Mouse (Mus musculus) heart, adult 18-20 months (tissue): ENCODE measurements at regions not wholly inside any gene's neighbourhood (a gene's known extent, or its start where the extent isn't known, plus 50 kb on each side); places are given as distances from the start of the nearest gene placed in this dataset.

Experiments used
- DNase-seq, 2 experiments: peaks; one replicate each; pipeline ENCODE4 v3.0.0; 2021 to 2022; ENCODE audit warnings: mixed read lengths in 1 of 2

DNA sequence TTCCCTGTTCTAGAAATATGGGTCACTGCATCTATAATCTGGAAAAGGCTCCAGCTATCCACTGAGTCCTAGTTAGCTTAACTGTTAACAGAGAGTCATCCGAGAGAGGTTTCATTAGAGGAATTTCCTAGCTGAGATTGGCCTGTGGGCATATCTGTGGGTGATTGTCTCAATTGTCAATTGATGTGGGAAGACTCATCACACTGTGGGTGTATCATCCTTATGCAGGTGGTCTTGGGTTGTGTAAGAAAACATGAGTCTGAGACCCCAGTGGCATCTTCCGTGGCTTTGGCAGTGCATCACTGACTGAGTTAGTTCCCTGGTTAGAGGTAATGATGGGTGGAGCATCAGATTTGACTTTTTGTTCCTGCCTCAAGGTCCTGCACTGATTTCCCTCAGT is 156.7 kb upstream of the Gm5148 start:
- DNase-seq: no peak

DNA sequence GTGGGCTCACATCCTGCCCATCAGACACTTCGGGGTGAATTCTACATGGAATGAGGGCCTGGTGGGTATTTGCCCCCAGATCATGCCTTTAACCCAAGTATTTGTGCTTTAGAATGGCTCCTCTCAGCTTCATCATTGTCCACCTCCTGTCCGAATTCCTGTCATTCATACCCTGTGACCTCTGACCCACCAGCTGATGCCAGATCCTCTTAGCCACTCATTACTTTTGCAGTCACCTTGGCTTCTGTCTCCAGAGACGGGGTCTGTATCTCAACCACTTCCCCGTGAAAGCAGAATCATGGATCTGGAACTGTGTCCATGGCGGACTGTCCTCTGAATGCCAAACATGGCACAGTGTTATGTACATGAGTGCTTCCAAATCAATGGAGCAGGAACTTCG is 154.8 kb upstream of the Gm5148 start:
- no peak for DNase-seq

DNA sequence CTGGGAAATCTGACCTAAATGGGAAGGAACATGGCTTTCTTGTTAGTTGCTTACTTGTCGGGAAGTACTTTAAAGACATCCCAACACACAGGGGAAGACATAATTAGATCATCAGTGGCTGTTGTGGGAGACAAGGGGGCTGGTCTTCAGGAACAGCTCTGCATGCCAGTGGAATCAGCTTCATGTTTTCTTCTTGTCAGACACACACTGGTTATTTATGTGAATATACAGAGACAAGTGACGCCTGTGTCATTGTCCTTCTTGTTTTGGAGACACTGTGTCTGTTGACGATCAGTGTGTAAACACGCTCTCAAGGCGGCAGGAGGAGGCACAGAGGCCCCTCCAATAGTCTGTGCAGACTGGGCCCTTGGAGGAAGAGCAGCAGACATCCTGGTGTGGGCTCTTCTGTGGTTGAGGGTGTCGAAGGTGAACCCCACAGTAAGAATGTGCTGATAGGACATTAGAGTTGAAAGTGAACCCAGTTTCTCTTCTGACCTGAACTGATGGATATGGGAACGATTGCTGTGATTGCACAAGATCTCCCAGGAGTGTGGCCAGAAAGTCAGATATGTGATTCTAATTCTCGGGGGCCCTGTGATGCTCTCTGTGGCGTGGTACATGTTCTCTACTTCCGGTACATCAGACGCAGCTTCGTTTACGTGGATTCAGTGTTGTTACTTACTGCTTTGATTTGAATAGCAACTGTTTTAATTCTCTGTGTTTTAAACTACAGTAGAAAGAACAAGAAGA is 151.9 kb upstream of the Gm5148 start:
- DNase-seq: peak; percentile 49 to 64

DNA sequence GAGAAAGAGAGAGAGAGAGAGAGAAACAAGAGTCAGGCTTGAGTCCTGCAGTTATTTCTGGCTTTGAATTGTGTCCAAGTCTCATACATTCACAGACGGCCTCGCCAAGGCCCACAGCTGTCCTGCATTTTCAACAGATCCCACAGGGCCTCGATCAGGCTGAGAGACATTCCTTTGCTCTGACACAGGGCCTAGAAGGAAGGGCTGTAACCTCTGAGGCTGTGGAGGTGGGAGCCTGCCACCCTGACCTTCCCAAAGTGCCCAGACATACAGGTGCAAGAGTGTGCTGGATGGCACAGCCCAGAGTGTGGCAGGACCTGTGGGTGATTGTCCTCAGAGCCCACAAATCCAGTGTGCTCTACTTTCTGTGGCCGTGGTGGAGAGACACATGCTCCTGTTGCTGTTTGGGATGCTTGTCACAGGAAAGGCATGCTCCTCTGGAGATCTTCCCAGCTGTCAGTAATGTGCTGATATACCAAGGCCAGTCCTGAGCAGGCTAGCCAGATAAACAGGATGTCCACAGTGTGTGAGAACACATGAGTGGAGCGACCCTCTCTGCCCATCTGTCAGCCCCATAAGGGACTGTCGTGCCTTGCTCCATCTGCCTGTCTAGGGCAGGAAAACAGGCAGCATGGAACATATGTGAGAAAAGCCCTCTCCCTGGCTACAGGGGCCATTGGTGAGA is 151.2 kb upstream of the Gm5148 start:
- DNase-seq: peak; percentile 86 to 91

DNA sequence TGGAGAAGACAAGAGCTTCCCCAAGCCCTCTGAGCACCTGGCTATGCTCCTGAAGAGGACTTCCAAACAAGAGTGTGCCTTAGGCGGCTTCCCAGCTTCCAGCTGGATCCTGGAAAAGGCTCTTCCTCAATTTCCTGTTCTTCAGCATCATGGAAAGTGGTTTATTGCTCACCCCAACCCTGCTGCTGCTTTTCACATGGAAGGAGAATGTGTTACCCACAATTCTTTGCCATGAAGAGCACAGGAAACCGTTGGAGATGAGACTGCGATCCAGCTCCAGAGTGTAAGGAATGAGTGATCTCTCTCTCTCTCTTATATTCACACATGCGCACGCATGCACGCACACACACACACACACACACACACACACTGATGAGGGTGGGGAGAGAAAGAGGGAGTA is 150.6 kb upstream of the Gm5148 start:
- peak; percentile 59 to 61 for DNase-seq

DNA sequence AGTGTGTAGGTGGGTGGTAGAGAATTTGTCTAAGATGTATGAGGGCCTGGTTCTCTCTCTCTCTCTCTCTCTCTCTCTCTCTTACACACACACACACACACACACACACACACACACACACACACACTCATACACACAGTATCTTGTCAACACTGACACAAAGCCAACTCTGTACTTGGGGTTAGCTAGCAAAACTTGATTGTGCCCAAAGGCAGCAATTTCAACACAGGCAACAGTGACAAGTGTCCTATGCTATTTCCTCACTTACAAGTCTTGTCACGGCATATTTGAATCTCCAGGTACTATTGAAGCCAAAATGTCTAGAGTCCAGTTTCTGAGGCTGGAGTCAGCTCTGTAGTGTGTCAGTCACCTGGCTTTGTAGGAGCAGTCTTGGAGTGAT is 150.1 kb upstream of the Gm5148 start:
- DNase-seq: no peak

DNA sequence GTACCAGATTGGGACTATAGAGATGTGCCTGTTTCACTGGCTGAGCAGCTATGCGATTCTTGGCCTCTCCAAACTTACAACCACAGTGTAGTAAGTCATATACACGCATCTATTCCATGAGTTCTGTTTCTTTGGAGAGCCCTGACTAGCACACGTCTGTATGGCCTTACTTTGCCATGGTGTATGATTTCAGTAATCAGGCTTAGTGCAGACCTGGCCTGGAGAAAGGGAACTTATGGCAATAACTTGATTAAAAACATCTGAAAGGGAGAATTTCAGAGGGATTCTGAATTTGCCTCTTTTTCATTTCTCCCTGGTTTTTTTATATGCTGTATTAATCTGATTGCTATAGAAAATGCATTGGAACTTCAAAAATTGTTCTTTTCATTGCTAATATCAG is 148.0 kb upstream of the Gm5148 start:
- no peak for DNase-seq

DNA sequence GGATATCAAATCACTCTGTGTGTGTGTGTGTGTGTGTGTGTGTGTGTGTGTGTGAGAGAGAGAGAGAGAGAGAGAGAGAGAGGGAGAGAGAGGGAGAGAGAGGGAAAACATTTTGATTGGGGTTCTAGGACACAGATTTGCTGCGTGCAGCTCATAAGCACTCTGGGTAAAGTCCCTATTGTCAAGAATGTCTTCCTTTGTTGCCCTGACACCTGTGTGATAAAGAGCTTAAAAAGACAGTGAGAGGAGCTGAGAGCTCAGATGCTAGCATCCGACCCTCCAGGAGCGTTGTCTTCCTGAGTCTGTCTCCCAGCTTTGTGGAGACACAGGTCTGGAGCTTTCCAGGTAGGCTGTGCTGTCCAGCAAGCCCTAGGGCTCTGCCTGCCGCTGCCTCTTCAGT is 146.8 kb upstream of the Gm5148 start:
- no peak for DNase-seq

DNA sequence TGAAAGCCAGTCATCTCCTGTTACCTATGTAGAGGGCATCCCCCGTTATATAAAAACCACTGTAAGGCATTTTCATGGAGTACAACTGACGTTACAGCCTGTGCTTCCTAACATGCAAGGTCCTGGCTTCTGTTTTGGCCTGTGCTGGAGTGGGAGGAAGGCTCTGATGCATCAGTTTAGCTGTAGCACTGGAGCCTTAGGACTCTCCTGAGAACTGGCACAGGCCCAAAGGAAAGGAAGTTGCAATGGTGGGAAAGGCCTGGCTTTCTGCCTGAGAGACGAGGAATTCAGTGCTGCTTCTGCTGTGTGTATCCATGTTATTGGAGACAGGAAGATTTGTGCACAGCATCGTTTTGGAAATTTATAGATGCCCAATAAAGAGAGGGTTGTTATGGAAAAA is 144.2 kb upstream of the Gm5148 start:
- DNase-seq: peak; percentile 33 to 50

DNA sequence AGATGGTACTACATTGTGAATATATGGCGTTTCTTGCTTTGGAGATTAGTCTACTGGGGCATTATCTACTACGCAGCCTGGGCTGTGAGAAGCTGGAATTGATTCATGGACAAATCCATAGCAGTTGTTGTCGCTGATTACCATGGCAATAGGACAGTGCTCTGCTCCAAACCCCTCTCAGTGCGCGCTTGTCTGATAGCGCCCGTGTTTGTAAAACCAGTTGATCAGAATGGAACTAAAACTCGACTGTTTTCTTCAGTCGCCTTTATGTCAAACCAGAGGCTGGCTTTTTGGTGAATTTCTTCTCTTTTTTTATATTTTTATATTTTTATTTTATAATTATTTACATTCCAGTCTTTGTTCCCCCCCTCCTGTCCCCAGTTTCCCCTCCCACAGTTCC is 138.5 kb upstream of the Gm5148 start:
- DNase-seq: no peak

DNA sequence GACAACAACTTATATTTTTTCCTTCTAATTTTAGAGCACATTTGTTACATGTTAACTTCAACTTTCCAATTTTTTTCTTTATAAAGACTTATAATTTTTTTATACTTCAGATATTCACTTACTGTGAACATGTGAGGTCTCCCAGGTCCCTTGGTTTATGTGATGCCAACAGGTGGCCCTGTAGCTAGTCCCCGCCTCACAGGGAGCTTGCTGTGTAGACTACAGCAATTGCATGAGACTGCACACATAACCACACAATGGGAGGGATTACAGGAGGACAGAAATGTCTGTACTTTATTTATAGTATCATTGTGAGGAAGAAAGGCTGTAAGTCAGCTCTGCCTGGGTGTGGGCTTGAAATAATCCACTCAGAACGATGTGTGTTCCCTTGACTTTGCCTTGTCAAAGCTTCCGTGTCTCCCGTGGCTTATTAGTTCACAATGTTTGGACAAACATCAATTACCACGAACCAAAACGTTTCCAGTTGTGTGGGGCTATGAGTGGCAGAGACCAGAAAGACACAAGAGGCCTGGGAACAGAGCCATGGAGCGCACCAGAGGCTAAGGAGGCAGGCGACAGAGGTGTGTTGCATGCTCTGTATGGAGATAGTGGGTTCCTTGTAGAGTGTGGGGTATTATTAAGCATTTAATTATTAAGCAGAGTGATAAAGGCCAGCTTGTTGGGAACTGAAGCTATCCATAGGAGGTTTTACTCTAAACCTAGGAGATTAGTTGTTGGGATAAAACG is 136.6 kb upstream of the Gm5148 start:
- DNase-seq: no peak

DNA sequence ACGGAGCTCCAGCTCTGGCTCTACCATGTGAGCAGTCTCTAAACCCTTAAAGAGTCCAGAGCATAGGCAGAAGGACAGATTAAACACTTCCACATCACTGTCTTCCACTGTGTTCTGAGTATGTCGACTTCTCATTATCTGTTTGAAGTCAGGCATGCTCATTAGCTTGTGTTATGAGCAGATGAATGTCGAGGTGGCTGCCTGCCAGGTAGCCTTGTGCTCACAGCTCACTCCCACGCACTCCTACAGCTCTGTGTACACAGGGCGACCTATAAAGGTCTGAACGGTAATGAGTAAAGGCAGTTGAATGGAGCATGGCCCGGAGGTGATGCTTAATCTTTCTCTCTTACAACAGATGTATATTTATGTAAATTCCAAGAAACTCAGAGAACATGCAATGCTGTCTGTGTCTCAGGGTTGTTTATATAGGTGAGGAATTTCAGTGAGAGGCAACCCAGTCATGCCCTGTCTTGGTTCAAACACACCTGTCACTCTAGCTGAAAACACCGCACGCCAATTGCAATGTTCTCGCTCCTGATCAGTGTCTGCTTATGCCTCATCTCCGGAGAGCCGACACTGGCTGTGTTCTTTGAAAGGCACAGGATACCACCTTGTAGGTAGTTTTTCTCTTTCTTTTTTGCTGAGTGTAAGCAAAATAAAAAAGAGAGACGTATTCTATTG is 135.9 kb upstream of the Gm5148 start:
- DNase-seq: peak in 1 of 2 experiments; percentile 31

DNA sequence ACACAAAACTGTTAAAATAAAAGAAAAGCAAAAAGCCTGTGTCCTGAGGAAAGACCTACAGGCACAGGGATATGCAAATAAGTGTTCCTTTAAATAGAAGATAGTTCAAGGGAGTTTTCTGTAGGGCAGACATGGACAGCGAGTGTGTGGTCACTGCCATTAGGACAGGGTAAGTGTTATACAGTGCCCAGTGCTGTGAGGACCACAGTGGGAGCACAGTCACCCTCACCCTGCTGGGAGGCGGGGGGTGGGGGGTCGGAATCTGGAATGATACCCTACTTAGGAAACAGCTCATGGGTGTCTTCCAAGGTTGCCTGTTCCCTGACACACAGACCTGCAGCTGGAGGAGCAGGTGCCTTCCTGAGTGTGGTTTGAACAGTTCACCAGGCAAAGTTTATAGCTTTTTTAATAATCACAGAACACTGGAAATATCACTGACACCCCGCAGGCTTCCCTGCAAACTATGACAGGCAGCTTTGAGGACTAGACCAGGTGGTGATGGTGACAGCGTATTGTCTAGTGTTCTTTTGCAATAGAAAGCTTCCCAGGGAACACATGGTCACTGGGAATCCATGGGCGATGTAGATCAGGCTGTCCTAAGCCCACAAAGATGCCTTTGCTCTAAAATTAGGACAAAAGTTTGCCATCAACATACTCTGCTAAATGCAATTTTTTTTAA is 134.5 kb upstream of the Gm5148 start:
- no peak for DNase-seq

DNA sequence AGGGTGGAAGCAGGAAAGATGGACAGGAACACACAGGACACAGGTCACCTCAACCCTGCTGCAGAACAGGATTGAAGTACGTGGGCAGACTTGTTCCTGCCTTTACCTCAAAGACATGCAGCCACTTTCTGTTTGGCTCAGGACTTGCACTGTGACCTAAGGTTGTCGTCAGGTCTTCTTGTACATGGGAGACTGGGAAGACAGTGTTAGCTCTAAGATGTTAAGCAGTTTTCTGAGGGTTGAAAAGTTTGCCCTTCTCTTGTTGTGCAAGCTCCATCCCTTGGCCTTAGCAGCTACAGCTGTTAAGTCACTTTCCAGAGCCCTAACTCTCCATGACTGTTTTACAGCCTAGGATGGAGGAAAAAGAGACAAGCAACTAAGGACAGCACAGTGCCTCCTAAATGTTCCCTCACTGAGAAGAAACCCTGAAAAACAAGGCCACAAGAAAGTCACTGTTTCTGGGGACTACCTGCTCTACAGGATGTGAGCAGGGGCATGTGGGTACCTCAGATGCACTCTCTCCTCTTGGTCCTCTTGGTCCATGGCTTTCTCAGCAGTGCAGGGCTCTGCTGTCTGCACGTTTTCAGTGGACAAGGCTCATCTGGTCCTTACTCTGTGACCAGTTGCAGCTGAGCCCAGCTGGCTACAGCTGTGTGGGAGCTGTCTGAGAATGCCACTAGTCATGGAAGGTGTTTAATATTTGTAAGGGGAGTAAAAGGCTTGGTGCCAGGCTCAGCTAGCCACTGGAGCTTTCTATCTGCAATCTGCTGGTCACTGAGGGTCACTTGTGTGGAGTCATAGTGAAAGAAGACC is 122.1 kb upstream of the Gm5148 start:
- peak; percentile 73 to 78 for DNase-seq

DNA sequence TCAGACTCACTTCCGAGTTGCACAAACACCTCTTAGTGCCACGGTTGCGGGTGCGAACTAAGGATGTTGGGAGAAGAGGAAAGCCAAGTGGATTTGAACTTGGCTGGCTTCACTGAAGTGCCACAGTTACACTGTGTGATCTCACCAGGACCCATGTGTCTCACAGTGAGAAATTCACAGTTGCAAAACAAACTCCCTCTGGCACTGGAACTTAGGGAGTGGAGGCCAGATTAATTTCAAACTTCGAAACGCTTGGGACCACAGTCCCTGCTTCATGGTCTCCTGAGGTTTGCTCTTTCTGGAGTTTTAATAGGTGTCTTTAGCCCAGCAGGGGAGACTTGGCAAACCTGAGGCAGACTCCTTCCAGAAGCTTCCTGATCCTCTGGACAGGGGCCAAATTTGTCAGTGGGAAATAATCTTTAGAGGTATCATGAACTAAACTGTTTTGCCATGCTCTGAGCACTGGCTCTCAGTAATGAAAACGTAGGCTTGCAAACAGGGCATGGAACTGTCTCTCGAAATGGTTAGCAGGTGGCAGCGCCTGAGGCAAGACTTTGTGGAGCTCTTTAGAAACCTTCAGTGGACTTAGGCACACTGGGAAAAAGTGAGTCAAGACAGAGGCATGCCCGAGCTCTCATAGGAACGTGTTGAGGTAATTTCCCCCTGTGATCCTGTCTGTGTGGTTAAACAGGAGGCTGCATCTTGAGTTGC is 121.2 kb upstream of the Gm5148 start:
- peak; percentile 76 to 78 for DNase-seq

DNA sequence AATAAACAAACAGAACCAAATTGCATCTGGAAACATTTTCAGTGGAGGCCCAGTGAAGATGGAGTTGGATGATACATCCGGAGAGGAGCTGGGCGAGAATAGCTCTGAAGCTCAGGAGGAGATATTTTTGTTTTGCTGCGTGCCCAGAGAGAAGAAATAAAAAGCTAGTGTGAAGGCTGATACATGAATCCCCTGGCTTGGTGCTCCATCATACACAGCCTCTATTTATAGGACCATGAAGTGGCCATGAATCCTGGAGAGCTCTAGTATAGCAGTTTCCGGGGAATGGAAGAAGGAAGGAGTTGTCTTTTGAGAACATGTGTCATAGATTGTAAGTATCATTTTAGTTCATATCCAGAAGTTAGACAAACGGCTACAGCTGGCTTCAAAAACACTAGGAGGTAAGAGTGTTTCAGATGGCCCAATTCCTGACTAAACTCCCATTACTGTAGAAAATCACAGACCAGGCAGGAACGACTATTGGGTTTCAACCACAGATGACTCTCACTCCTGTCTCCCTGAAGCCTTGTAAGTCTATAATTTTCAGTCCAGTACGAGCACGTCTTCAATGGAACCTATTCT is 120.5 kb upstream of the Gm5148 start:
- peak in 1 of 2 experiments; percentile 45 for DNase-seq

DNA sequence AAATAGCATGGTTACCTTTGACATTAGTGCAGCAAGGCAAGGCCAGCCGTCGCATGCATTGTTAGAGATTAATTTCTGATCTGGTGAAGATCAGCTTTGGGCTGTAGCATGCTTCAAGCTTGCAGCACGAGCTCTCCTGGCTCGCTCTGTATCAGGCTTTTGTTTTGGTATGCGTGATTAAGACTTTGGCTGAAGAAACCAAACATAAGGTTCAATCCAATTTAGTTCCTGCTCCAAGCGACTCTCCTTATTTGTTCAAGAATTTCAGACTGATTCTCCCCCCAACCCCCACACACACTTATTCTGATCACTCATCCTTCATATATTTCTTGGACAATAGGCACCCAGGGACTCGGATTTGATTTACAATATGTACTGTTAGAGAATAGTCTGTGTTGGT is 118.0 kb upstream of the Gm5148 start:
- peak in 1 of 2 experiments; percentile 49 for DNase-seq

DNA sequence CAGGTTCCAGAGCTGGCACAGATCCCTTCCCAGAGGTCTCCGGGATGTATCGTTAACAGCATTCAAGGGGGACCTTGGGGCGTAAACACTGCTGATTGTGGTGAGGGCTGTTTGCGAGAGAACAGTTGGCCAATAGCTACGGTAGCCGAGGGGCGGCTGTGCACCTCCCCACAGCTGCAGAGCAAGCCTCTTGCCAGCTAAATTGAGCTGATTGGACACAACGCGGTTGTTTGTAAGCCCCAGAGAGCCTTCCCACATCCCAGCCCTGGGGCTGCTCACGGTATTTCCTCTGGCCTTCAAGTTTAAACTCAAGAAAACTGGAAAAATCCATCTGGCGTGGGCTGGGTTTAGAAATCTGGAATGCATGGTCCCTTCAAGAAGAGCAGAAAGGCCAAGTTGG is 114.6 kb upstream of the Gm5148 start:
- DNase-seq: peak; percentile 82 to 91

DNA sequence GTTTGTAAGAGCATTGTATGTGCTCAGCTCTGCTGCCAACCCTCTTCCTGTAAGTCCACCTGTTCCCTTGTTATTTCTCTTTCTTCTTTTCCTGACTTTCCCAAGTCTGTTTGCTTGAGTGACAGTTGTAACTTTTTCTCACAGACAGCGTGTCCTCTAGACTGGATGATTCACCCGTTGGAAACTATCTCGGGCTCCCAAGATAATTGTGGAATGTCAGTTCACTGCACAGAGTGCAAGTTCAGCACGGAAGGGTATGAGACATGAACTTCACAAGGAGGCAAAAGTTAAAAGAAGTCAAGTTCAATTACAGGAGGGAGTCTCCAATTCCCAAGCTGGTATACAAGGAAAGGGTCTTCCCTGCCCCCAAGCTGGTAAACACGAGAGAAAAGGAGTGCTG is 112.5 kb upstream of the Gm5148 start:
- DNase-seq: peak; percentile 66 to 78

DNA sequence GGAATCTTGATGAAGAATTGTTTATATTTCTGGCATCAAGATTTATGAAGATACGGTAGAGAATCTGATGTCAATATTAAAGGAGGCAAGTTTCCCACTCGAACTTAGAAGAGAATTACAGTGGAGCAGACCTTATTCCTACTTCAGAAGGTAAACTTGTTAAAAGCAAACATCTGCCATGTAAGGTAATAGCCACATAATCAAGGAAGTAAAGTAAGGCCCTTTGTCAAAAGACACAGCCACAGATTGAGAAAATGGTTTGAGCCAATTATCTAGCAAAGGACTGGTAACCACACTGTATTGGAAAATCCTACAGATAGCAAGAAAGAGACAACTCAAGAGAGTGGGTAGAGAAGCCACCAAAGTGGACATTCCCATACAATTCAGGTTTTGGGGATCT is 111.4 kb upstream of the Gm5148 start:
- no peak for DNase-seq
